Mouse (Mus musculus): ENCODE data around the gene Naa50. TPM values are rescaled to one million over a fixed set of nuclear protein-coding genes. Genes with fewer than 3 reads are reported as not detected.

Naa50 gene
- total RNA-seq, 2 experiments from 2014 or later: 49.4 to 77.7 TPM

DNA sequence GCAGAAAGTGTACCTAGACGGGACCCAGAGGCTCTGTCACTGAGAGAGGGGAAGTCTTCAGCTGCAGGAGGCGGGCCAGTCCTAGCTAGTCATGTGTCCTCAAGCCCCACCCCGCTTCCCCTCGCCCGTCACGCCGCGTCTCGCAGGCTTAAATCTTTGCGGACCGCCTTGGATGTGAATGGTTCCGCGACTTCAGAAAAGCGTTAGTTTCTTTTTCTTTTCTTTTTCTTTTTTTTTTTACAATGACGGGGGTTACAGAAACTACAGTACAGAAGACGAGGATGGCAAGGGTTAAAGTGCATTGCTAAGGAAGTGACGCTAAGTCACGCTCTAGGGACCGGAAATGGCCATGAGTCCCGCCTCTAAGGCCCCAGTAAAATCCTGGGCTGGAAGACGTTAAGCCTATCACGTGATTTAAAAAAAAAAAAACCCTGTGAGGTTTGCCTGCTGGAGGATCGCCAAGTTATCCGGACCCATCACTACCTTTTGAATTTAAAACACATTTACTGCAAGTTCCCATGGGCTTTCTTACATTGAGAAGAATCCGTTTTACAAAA lies 573 bp upstream of the Naa50 start:
- ATAC-seq (ENCODE audit: poor library complexity, severe bottlenecking): peak; percentile 74

DNA sequence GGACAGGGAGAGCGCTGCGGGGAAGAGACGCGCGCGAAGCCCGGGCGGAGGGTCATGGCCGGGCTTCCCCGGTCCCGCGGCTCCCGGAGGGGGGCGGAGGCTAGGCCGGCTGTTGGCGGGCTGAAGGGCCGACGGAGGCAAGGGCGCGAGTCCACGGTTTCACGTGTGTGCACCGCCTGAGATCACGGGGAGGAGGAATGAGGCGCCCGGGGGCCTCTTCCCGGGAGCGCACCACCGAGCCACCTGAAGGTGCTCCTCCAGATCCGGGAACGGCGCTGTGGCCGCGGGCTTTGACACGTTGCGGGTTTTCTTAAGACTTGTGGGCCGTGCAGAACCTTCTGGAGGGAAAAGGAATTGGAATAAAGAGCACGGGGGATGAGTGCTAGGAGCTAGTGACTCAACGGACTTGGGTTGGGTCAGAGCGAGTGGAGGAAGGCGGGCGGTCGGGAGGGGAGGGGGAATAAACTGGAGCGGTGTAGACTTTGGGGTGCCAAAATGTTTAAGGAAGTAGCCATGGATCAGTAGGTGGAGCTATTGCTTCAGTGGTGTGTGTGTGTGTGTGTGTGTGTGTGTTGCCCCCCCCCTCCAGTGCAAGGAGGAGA lies 657 bp downstream of the Naa50 start:
- peak; percentile 53 for ATAC-seq (ENCODE audit: poor library complexity, severe bottlenecking)

DNA sequence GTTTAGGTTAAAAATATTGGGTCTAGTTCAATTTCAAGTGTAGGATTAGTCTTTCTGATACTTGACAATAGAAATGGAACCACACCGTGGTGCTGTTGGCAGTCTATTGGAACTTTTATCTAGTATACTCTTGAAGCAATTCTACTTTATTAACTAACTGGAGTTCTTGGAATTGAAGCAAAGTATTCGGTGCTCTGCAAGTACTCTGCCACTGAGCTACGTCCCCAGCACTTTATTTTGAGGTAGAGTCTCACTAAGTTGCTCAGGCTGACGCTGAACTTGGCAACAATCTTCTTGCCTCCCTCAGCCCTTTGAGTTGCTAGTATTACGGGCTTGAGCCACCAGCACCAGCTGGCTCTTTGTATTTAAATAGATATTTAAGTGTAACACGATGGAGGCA lies 1.9 kb downstream of the Naa50 start:
- no peak for ATAC-seq (ENCODE audit: poor library complexity, severe bottlenecking)

DNA sequence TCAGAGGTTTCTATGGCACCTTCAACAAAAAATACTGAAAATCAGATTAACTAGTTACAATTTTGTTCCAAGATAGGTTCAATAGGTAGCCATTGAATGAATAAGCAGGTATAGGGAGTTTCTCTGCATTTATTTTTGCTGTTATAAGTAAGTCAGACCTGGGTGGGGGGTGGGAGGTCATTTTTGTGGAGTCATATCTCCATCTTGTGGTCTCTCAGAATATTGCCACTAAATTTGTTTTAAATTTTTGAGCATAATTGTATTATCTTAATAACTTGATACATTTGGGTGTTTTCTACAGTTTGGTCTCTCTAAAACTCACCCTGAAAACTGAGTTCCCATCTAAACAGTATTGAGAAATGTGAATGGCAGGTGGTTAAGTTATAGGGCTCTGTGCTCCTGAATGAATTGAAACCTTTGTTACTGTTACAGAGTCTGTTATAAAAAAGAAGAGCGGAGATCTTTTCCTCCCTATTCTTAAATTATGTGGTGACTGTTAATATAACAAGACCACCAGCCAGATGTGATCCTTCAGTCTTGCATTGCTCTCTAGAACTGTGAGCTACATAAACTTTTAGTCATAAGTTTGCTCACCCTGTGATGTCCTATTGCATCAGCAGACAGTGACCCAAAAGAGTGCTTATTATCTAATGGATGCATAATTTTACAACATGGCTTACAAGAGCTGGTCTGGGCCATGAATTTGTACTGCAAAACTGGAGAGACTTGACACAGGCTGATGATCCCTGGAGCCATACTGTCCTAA lies 9.6 kb downstream of the Naa50 start:
- ATAC-seq (ENCODE audit: poor library complexity, severe bottlenecking): peak; percentile 63; the same call in 1 of the 2 replicates

DNA sequence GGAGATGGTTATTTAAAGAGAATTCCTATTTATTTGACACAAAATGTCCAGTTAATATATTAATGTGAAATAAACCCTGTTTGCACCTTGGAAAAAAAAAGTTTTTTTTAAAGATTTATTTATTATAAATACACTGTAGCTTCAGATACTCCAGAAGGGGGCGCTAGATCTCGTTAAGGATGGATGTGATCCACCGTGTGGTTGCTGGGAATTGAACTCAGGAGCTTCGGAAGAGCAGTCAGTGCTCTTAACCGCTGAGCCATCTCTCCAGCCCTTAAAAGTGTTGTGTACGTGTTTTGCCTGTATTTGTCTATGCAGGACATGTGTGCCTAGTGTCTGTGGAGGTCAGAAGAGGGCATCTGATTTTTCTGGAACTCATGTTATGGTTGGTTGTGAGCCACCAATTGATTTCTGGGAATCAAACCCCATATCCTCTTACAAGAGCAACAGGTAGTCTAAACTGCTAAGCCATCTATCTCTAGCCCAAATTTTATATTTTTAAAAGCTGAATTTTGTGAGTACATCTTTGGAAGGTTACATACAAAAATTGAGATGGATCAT lies 14.9 kb downstream of the Naa50 start:
- ATAC-seq (ENCODE audit: poor library complexity, severe bottlenecking): no peak

DNA sequence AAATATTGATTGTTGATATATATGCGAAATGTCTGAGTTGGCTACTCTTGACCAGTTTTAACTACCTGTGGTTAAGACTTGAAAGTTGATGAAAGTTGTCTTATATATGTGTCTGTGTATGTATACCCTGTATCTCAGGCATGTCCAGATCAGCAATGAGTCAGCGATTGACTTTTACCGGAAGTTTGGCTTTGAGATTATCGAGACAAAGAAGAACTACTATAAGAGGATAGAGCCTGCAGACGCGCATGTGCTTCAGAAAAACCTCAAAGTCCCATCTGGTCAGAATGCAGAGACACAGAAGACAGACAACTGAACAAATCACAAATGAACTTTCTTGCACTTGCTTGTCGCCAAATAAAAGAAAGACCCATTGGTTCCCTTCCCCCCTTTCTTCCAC lies 19.7 kb downstream of the Naa50 start:
- no peak for ATAC-seq (ENCODE audit: poor library complexity, severe bottlenecking)

DNA sequence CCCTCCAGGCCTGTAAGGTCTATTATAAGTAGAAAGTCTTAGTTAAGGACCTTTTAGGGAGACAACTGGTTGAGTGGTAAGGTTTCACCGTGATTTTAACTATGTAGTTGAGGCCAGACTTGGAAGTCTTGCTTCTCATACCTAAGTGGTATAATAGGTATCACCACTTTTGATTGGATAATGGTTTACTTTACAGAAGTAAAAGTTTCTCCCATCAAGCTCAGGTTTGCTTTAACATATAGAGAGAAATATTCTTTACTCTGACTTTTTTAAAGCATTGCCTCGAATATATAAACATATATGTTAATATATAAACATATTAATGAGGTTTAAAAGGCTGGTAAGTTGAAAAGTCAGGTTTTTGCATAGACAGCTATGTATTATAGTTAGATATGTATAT lies 24.2 kb downstream of the Naa50 start:
- no peak for ATAC-seq (ENCODE audit: poor library complexity, severe bottlenecking)

DNA sequence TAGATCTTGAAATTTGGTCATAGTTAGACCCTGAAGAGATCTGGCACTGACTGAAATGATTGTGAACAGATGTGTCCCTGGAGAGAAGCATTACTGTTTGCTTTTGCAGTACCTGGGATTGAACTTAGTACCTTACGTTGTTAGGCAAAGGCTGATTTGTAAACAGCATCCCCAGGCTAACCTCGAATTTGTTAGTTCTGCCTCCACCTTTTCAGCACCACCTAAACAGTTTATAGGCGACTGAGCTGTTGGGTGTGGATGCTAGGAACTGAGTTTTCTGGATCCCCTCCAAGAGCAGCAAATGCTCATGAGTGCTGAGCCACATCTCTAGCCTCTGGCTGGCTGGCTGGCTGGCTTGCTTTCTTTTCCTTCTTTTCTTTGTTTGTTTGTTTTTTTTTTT lies 25.6 kb downstream of the Naa50 start:
- ATAC-seq (ENCODE audit: poor library complexity, severe bottlenecking): no peak

DNA sequence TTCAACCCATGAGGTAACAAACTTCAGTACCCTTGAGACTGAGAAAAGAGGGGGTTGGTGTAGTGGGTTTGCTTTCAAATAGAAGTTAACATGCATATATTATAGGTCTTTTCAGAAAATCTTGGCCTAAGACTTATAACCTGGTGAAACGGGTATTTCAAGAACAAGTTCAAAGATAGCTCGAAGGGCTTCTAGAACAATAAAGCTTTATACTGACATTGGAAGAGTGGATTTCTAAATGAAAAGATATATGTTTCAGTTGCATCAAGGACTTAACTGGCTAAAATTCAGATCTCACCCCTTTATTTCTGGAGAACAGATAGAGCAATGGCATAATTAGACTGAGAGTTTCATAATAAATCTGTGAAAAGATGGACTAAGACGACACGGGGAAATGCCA lies 29.4 kb downstream of the Naa50 start:
- ATAC-seq (ENCODE audit: poor library complexity, severe bottlenecking): no peak

DNA sequence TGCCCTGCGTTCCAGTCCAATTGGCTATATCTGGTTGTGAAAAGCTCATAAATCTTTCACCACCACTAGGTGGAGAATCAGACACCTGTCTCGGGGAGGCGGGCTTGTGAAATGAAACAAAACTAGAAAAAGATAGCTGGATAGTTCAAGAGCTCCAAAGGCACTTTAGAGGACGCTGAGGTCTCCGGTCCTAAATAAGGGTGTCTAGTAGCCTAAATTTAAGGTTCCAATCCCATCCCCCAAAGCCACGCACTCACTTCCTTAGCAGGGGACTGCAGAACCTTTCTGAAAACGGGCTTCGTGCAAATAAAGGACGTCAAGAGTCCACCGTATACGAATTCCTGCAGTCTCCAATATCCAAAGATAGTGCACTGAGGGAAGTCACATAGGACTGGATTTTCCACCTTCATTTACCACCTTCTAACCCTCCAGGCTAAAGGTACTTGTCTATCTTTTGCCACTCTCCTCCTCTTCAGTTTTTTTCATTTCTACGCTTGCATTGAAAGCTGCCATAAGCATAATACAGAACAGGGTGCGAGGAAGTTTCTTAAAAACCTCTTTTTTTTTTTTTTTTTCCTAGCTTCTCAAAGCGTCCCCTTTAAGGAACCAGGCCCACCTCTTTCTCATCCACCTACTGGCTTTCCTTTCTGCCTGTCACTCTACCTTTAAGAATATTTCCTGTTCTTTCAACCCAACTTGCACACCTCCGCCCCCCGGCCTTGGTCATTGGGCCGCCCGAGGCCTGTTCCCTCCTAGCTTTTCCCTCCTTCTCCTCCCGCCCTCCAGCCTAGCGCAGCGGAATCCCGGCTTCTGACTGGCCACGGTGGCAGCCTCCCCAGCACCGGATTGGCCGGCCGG lies 32.9 kb downstream of the Naa50 start:
- peak; percentile 95 for ATAC-seq (ENCODE audit: poor library complexity, severe bottlenecking)

DNA sequence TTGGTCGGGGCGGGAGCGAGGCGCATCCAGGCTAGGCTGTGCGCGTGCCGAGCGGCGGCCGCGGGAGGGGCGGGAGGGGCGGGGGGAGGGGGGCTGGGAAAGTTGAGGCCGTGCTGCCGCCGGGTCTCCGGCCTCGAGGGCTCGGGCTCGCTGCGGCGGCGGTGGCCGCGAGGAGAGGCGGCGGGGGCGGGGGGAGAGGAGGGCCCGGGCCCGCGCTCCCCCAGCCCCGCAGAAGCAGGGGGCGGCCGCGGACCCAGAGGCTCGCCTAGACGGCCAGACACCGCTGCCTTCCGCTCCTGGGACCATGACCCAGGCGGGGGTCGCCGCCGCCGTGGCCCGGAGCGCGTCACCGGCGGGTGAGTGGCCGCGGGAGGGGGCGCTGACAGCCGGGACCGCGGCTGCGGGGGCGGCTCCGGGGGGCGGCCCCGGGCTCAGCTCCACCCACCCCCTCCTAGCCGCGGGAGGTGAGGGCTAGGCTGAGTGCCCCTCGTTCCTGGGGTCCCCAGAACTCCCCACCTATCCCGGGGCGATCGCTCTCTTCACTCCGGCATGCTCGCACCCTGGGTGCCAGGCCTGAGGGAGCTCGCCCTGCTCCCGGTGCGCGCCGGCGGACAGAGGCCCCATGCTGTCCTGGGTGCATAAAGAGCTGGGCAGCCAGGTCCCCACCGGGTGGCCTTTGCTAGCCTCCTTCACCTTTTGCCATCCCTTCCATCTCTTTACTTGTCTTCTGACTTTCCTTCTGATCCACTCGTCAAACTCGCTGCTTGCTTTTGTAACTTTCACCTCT lies 33.7 kb downstream of the Naa50 start, which contains the start of gene Usf3:
Usf3 (plus strand) TSS at position 92 of the 787 bp plus-strand sequence.
- peak; percentile 25 for ATAC-seq (ENCODE audit: poor library complexity, severe bottlenecking)

DNA sequence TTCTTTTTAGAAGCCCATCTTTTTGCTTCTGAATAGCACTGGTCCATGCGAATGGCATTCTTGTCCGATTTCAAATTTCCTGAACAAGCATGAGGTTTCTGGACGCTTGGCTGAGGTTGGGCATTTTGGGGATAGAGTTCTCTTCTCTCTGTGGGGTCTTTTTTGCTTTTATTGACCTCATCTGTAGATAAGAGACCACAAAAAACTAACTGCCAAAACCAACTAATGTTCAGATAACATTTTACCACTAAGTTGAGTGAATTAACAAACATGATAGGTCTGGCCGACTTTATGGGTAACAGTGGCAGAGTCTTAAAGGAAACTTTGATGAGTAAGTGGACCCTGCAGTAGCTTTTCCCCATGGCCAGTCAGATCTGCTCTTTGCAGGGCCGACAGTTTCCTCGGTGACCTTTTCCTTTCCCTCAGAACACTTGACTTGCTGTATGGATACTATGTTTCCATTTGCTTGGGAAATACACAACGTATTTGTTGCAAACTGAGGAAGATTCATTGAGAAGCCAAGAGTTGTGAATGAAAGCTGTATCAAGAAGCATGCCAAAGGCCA lies 34.4 kb downstream of the Naa50 start:
- ATAC-seq (ENCODE audit: poor library complexity, severe bottlenecking): no peak

DNA sequence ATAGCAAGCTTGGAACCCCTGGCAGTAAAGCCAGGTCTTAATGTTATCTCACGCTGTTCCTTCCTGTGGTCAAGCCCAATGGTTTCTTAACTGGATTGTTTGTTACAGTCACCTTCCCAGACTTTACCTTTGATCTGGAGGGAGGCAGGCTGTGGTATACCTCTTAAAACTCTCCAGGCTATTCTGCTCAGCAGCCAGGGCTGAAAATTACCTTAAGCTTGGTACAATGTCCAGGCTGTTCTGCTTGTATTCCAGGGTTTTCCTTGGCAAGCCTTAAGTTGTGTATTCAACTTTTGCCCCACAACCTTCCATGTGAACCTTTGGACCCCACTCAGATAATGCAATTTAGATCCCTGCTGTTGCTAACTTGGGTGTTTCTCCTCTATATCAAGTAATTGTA lies 35.4 kb downstream of the Naa50 start:
- ATAC-seq (ENCODE audit: poor library complexity, severe bottlenecking): no peak

DNA sequence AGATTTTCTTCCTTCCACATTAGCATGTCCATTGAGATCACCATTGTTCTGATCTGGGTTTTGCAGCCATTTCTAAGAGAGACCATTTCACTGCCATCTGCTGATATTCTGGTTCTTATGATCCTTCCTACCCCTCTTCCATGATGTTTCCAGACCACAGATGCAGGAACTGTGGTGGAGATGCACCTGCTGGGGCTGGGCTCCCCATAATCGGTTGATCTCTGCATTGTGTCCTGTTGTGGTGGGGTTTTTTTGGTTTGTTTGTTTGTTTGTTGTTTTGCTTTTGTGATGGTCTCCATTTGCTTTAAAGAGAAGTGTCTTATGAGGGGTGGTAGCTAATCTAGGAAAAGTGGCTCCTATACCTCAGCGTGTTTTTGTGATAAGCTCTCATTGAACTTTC lies 36.9 kb downstream of the Naa50 start:
- no peak for ATAC-seq (ENCODE audit: poor library complexity, severe bottlenecking)

DNA sequence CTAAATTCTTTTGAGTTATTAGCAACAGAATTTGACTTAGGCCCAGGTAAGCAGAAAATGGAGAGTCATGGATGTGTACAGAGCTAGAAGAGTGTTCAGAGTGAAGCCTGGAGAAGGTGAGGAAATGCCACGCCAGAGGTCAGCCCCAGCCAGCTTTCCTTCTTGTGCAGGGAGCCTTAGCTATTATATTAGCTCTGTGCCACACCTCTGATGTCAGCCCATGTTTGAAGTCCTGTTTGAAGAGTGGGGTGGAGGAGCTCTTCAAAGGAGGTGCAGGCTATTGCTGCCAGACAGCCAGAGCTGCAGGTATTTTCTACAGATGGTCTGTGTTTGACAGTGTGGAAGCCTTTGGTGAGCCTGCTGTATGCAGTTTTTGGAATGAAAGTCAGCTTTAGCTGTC lies 38.9 kb downstream of the Naa50 start:
- ATAC-seq (ENCODE audit: poor library complexity, severe bottlenecking): no peak

DNA sequence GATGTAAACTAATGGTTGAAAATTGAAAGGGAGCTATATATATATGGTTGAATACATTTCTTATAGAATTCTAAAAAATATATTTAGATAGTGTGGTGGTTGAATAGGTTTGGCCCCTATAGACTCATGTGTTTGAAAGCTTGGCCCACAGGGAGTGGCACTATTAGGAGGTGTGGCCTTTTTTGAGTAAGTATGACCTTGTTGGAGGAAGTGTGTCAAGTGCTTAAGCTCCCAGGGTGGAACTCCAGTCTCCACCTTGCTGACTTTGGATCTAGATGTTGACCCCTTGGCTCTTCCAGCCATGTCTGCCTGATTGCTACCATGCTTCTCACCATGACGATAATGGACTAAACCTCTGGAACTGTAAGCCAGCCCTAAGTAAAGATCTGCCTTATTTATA lies 43.0 kb downstream of the Naa50 start:
- no peak for ATAC-seq (ENCODE audit: poor library complexity, severe bottlenecking)

DNA sequence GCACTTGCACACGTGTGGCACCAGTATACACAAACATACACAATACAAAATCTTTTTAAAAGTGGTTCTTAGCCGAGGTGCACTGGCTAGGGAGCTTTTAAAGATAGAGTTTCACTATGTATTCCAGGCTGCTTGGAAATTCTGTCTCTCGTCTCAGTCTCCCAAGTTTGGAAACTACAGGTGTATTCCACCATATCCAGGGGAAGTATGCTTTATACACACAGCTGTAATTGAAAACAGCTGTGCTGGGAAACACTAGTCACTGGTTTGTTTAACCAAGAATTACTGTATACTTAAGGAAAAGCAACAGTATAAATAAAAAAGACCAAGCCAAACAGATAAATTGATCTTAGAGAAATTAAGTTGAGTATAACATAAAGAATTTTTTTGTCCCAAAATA lies 45.1 kb downstream of the Naa50 start:
- ATAC-seq (ENCODE audit: poor library complexity, severe bottlenecking): no peak

DNA sequence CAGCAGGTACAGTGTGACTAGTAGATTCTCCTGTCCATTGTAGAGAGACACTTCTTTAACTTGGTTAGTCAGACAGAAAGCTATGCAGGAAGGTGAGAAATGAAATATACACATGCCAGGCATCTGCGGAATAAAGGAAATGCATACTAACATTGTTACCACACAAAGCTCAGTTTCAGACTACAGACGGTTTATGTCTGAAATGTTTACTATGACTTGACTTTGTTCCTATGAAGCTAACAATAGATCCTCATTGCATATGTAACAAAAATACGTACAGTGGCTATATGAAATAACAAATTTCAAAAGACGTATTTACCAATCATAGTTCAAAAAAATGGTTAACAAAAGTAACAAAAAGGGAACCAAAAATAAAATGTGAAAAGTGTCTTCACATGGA lies 47.5 kb downstream of the Naa50 start:
- ATAC-seq (ENCODE audit: poor library complexity, severe bottlenecking): peak; percentile 74

DNA sequence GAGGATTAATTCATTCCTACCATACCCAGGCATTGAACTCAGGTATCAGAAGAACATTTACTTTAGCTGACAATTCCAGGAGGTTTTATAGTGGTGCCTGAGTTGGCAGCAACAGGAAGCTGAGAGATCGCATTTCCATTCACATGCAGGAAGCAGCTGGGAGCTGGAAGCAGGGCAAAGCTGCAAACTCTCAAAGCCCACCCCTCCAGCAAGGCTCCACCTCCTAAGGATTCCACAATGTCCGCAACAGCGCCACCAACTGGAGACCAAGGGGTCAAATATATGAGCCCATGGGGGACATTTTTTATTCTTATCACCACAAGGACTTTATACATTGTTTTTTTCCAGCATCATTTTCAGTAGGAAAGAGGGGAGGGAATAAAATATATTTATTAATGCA lies 49.1 kb downstream of the Naa50 start:
- ATAC-seq (ENCODE audit: poor library complexity, severe bottlenecking): no peak

DNA sequence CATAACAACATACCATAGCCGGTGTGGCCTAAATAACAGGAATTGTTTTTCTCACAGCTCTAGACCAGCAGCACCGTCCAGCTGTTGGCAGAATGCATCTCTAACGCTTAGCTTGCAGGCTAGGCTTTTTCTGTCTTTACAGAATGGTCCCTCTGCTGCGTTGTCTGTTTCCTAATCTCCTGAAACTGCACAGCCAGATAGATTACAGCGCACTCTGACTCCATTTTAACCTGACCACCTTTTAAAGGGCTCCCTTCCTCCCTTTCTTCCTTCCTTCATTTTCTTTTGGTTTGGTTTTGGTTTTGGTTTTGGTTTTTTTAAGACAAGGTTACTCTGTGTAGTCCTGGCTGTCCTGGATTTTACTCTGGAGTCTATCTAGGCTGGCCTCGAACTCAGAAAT lies 50.4 kb downstream of the Naa50 start:
- ATAC-seq (ENCODE audit: poor library complexity, severe bottlenecking): peak; percentile 41

Measured in megakaryocyte, adult 5-6 weeks (primary cell).